Mouse (Mus musculus): ENCODE measurements around the gene Hyls1. TPM values are rescaled to one million over a fixed set of nuclear protein-coding genes. Genes with fewer than 3 reads are reported as not detected.
A peak's percentile ranks its signal among the peaks of the same experiment; 100 is the strongest.
"Not testable (repeated sequence)": the region's sequence is repeated elsewhere in the genome, so short reads cannot be mapped to it uniquely, and the experiment has no call there.

Gene Hyls1
- 5.1 TPM for polyA plus RNA-seq (2012; fragmentation: generic; extraction: Trizol)

DNA sequence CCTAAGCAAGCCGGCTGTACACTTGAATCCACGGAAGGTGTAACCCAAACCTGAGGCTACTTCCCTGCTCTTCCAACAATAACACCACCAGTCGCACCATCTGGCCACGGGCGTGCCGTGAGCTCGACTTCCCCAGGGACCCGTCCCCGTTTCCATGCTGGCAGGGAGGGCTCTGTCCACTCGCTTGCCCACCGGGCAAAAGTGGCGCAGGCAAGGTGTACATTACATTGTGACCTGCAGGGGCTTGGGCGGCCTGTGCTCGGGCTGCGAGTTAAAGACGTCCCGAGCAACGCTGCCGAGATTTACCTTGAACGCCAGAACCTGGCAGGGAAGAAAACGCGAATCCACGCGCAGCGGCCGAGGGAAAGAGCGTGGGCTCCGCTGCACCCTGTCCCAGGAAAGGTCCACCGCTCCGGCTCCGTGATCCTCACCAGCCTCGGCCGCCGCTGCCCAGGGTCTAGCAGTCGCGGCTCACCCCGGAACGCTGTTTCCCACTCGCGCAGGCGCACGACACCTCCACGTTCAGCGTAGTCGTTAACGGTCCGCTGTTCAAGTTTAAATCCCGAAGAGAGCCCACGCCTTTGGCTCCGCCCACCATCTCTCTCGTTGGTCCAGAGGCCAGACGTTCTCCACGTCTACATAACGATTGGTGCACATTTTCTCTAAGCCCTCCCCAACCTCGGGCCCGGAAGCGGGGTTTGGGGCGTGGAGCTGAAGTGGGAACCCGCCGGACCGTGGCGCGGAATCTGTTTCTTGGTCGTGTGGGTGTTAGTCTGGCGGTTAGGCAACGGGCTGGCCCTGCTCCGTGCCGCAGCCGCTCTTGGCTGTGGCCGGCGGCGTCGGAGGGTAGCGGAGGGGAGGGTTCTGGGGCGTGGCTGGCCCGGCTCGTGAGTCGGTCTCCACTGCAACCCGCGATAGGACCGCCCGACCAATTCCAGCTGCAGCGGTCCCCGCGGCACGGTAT, at the start of gene Hyls1, which contains the start of gene Pate2:
Gene Hyls1 (minus strand): TSS at position 828 of the 964 bp plus-strand sequence.
Gene Pate2 (plus strand): TSS at position 714 of the 964 bp plus-strand sequence.
- no peaks in the 10 kb centered on the region for H3K27me3 ChIP-seq (ENCODE audit: control insufficient read depth, insufficient read depth, insufficient read length)
- peak within 1 kb of the TSS; percentile 88 for H3K4me3 ChIP-seq
- peaks cover 43% of the 10 kb centered on the region for H3K79me2 ChIP-seq (ENCODE audit: control insufficient read depth, insufficient read depth)

DNA sequence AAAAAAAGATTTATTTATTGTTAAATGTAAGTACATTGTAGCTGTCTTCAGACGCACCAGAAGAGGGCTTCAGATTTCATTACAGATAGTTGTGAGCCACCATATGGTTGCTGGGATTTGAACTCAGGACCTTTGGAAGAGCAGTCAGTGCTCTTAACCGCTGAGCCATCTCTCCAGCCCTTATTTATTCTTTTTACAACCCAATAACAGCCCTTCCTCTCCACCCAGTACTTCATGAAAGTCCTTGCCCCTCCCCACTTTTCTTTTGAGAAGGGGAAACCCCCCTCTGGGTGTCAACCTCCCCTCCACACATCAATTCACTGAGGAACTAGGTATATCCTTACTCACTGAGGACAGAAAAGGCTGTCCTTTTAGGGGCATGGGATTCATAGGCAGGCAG, 46.6 kb upstream of the Hyls1 start:
- H3ac ChIP-seq (ENCODE audit: control insufficient read depth, insufficient read length); H3K79me2 ChIP-seq (ENCODE audit: control insufficient read depth, insufficient read depth); H3K4me3 ChIP-seq; H3K4me2 ChIP-seq (ENCODE audit: low read depth); H3K36me3 ChIP-seq (ENCODE audit: control insufficient read depth, insufficient read depth); H3K27me3 ChIP-seq (ENCODE audit: control insufficient read depth, insufficient read depth, insufficient read length): not testable (repeated sequence)

More for the DNA sequence above, at the start of gene Hyls1, which contains the start of gene Pate2:
- Histone ChIP-seq H3ac (ENCODE audit: control insufficient read depth, insufficient read length) (peak within 1 kb of the TSS; percentile 59), H3K4me2 (ENCODE audit: low read depth) (peak within 1 kb of the TSS; percentile 84), H3K36me3 (ENCODE audit: control insufficient read depth, insufficient read depth) (peaks cover 30% of the 10 kb centered on the region)
- TF ChIP-seq TCF3 (IDR thresholded peaks at IDR 0.05; ENCODE audit: insufficient read length, low read depth) (no peak), MAX (IDR thresholded peaks at IDR 0.05; ENCODE audit: low read depth) (no peak), POLR2AphosphoS2 (IDR thresholded peaks at IDR 0.05; ENCODE audit: insufficient read length, low read depth) (peak; percentile 96), E2F4 (IDR thresholded peaks at IDR 0.05; ENCODE audit: insufficient read depth) (peak; percentile 12), TCF12 (IDR thresholded peaks at IDR 0.05; ENCODE audit: insufficient read depth, poor library complexity, severe bottlenecking) (no peak), SRF (IDR thresholded peaks at IDR 0.05; ENCODE audit: control insufficient read depth, insufficient read length, low read depth) (peak; percentile 61), POLR2A (IDR thresholded peaks at IDR 0.05; ENCODE audit: insufficient read length, low read depth) (peak; percentile 88), MYOG (IDR thresholded peaks at IDR 0.05; ENCODE audit: control insufficient read depth in 1 of 3, insufficient read depth in 1 of 3, insufficient read length in 2 of 3, low read depth in 2 of 3) (peak in 1 of 3 experiments; percentile 22), CEBPB (IDR thresholded peaks at IDR 0.05; ENCODE audit: insufficient read depth, poor library complexity, severe bottlenecking) (0 out of 2 replicates have a peak, but pooled peaks have one; percentile 20), REST (IDR thresholded peaks at IDR 0.05; ENCODE audit: insufficient read depth, insufficient read length) (peak; percentile 32), USF1 (IDR thresholded peaks at IDR 0.05; ENCODE audit: low read depth) (no peak), MYOD1 (IDR thresholded peaks at IDR 0.05; ENCODE audit: control insufficient read depth in 1 of 3, insufficient read length in 2 of 3, low read depth in 2 of 3) (peak in 1 of 3 experiments; percentile 29)

DNA sequence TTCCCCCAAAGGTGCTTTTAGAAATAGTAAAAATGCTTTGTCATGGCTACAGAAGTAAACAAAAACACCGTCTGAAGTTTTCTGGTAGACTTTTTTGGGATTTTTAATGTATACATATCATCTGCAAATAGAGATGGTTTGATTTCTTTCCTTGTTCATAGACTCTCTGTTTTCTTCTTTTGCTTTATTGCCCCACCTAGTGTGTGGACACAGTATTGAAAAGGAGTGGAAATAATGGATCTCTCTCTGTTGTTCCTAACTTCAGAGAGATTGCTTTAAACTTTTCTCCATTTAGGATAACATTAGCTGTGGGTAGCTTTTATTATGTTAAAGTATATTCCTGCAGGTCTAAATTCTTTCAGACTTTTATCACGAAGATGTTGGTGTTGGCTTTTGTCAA, 43.8 kb upstream of the Hyls1 start:
- Histone ChIP-seq H3K79me2 (ENCODE audit: control insufficient read depth, insufficient read depth) (no peaks in the 10 kb centered on the region), H3ac (ENCODE audit: control insufficient read depth, insufficient read length) (no peak overlapping the region), H3K4me3 (no peak overlapping the region), H3K27me3 (ENCODE audit: control insufficient read depth, insufficient read depth, insufficient read length) (no peaks in the 10 kb centered on the region), H3K36me3 (ENCODE audit: control insufficient read depth, insufficient read depth) (no peaks in the 10 kb centered on the region), H3K4me2 (ENCODE audit: low read depth) (no peak overlapping the region)
- TF ChIP-seq USF1 (IDR thresholded peaks at IDR 0.05; ENCODE audit: low read depth) (no peak), E2F4 (IDR thresholded peaks at IDR 0.05; ENCODE audit: insufficient read depth) (no peak)

DNA sequence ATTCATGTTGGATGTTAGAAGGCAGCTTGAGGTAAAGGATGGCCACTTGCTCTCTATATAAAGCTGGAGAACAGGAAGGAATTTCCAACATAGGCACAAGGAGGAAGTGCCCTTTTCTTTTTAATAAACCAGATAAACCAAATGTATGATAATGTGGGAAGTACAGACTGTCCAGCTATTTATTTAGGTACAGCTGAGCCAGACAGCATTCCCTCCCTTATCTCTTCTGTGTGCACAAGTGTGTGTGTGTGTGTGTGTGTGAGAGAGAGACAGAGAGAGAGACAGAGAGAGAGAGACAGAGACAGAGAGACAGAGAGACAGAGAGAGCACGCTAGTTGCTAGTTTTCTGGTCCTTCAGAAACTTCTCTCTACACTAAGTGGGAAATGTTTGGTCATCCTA, 41.6 kb upstream of the Hyls1 start, which contains the start of gene Pate4:
Gene Pate4 (minus strand): TSS at position 101 of the 400 bp plus-strand sequence.
- Histone ChIP-seq H3K4me2 (ENCODE audit: low read depth) (no peak within 1 kb of the TSS), H3K4me3 (no peak within 1 kb of the TSS)
- no peak for TF ChIP-seq MAX (IDR thresholded peaks at IDR 0.05; ENCODE audit: low read depth)
- no peak for TF ChIP-seq TCF3 (IDR thresholded peaks at IDR 0.05; ENCODE audit: insufficient read length, low read depth)
- TF ChIP-seq TCF12 (IDR thresholded peaks at IDR 0.05; ENCODE audit: insufficient read depth, poor library complexity, severe bottlenecking) = no peak
- no peak for TF ChIP-seq MYOD1 (IDR thresholded peaks at IDR 0.05; ENCODE audit: control insufficient read depth in 1 of 3, insufficient read length in 2 of 3, low read depth in 2 of 3)
- TF ChIP-seq CEBPB (IDR thresholded peaks at IDR 0.05; ENCODE audit: insufficient read depth, poor library complexity, severe bottlenecking) = no peak
- no peak for TF ChIP-seq USF1 (IDR thresholded peaks at IDR 0.05; ENCODE audit: low read depth)
- no peak for TF ChIP-seq POLR2A (IDR thresholded peaks at IDR 0.05; ENCODE audit: insufficient read length, low read depth)

DNA sequence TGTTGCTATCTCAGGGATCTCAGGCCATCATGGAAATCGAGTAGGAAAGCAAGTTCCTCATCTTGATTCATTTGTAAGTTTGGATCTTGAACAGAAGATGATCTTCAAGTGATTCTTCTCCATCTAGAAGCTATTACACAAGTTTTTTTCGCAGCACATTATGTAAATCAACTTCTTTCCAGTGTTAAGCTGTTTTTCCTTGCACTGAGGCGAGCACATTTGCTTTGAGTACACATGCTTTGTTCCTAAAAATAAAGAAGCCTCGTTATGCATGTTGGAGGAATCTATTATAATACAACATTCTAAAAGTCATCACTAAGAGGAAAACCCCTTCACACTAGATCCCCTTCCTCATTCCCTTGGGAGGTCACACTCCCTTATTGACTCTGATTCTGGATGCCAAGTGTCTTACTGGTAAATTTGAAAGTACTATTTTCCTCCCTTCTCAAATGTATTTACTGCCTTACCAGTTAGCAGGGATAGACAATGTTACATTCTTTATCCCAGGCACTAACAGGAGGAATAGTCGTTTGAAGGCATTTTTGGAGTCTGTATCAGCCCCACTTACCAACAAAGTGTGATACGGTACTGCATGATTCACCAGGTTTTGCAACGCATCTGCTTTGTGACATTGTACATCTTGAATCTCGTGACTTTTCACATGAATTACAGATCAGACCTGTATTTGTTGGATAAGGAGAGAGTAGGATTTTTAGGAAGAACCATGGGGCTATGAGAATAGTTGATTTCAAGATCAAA, 37.6 kb upstream of the Hyls1 start:
- TF ChIP-seq MAX (IDR thresholded peaks at IDR 0.05; ENCODE audit: low read depth) (no peak), POLR2A (IDR thresholded peaks at IDR 0.05; ENCODE audit: insufficient read length, low read depth) (no peak), POLR2AphosphoS2 (IDR thresholded peaks at IDR 0.05; ENCODE audit: insufficient read length, low read depth) (no peak)

More for the DNA sequence above, 41.6 kb upstream of the Hyls1 start, which contains the start of gene Pate4:
- H3K36me3 ChIP-seq (ENCODE audit: control insufficient read depth, insufficient read depth) = no peaks in the 10 kb centered on the region
- H3K27me3 ChIP-seq (ENCODE audit: control insufficient read depth, insufficient read depth, insufficient read length) = no peaks in the 10 kb centered on the region
- H3ac ChIP-seq (ENCODE audit: control insufficient read depth, insufficient read length) = no peak within 1 kb of the TSS
- H3K79me2 ChIP-seq (ENCODE audit: control insufficient read depth, insufficient read depth) = no peaks in the 10 kb centered on the region

More for the DNA sequence above, 37.6 kb upstream of the Hyls1 start:
- Histone ChIP-seq H3K79me2 (ENCODE audit: control insufficient read depth, insufficient read depth) (no peaks in the 10 kb centered on the region), H3K4me3 (no peak overlapping the region), H3K36me3 (ENCODE audit: control insufficient read depth, insufficient read depth) (no peaks in the 10 kb centered on the region), H3K27me3 (ENCODE audit: control insufficient read depth, insufficient read depth, insufficient read length) (no peaks in the 10 kb centered on the region), H3ac (ENCODE audit: control insufficient read depth, insufficient read length) (no peak overlapping the region), H3K4me2 (ENCODE audit: low read depth) (no peak overlapping the region)
